Mouse (Mus musculus) spleen, adult 2 months (tissue): Measurements from ENCODE around the gene Srgap2.

Source experiments
- CTCF ChIP-seq: fragments of 200-500 bp; IDR thresholded peaks from 2 replicates; pipeline ENCODE4 v1.5.1; 2011; ENCODE audit warnings: mild to moderate bottlenecking, inconsistent platforms; ENCODE audit not compliant: insufficient read depth, insufficient read length, insufficient replicate concordance; ENCODE audit errors: extremely low read depth
- POLR2A ChIP-seq: fragments of 200-500 bp; IDR thresholded peaks from 2 replicates; pipeline ENCODE4 v1.6.1; 2011; ENCODE audit warnings: low read depth, low read length, inconsistent platforms

- TF ChIP-seq CTCF (no peak), POLR2A (no peak)
These were observed 107.8 kb downstream of the Srgap2 start for GRCm38 (mm10) chr1:131419307-131419706.
